Mouse (Mus musculus) adrenal gland, postnatal 25 days (tissue): Measurements from ENCODE around the gene Vps37d. TPM values are rescaled to one million over a fixed set of nuclear protein-coding genes. Genes with fewer than 3 reads are reported as not detected.
"Not testable (repeated sequence)": the region's sequence is repeated elsewhere in the genome, so short reads cannot be mapped to it uniquely, and the experiment has no call there.

Source experiments
- DNase-seq: peaks from one replicate; pipeline ENCODE4 v3.0.0; 2021; ENCODE audit warnings: mixed read lengths
- total RNA-seq: library from RNA; stranded (reverse); gene quantifications from 2 replicates; pipeline ENCODE4 v1.2.3, GENCODE M21; 2021

The Vps37d gene
- total RNA-seq, 1 experiment from 2014 or later, result 4.1 TPM

DNA sequence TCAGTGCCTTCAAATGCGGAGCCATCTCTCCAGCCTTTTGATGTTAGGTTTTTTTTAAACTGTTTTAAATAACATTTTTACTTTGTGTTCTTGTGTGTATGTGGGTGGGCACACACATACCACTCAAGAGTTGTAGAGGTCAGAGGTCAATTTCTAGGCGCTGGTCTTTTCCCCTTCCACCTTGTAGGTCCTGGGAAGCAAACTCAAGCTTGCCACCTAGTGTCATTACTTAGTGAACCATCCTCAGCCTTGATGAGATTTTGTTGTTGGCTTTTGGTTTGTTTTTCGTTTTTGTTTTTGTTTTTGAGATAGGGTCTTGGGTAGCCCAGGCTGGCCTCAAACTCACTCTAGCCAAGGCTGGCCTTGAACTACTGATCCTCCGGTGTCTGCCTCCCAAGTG is 2.4 kb downstream of the Vps37d start:
- DNase-seq, result no peak

- no peak for DNase-seq
These were observed 4.5 kb downstream of the Vps37d start for GRCm38 (mm10) chr5:135073349-135074150.

- DNase-seq, result no peak
These were observed 5.3 kb downstream of the Vps37d start for GRCm38 (mm10) chr5:135072720-135073119.

DNA sequence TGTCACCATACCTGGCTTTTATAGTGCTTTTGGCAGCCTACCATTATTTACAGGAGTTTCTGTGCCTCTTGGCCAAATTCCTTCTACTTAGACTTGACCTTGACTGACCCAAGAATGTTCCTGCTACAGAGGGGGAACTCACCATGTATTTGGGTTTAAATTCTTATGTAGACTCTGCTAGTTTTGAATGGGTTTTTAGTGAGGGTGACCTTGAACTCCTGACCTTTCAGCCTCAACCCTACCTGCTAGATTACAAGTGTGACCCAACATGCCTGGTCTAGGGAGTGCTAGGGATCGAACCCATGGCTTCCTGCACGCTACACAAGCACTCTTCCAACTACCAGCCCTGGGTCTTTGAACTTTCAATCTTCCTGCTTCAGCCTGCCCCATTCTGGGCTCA is 6.0 kb downstream of the Vps37d start:
- no peak for DNase-seq

GRCm38 (mm10) chr5:135070448-135070847 is 7.6 kb downstream of the Vps37d start:
- DNase-seq, result no peak

GRCm38 (mm10) chr5:135066008-135066407 is 12.1 kb downstream of the Vps37d start:
- no peak for DNase-seq

DNA sequence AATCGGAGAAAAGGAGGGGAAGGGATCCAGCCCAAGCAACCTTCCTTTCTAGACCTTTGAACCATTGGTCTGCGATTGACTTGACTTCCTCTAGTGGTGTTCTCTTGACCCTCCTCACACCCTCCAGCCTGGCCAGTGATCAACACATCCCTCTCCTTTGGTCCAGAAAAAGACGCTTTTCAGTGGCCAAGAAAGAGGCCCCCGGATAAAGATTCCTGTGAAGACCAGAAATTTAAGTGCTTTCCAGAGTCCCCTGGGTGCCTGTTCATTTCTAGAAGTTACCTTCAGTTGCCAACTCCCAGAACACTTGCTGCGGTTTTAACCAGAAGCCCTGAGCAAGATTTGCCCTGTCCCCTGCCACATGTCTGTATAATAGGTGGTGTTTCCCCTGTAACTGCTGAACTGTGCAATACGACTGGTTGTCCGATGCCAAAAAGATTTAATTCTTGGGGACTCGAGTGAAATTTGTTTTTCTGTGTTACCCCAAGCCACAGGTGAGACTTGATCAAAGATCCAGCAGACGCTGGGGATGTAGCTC is 13.1 kb downstream of the Vps37d start, which contains the start of gene Bud23:
TSS of gene Bud23 (minus strand) at position 51 of the 538 bp plus-strand sequence.
- DNase-seq, result not testable (repeated sequence)

DNA sequence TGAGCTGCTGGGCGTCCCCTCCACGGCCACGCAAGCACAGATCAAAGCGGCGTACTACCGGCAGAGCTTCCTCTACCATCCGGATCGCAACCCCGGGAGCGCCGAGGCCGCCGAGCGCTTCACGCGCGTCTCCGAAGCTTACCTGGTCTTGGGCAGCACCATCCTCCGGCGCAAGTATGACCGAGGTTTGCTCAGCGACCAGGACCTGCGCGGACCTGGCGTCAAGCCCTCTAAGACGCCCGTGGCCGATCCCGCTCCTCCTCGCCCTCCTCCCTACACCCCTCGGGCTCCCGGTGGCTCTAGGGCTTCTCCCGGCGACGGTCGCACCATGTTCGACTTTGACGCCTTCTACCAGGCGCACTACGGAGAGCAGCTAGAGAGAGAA is 13.7 kb downstream of the Vps37d start:
- no peak for DNase-seq

DNA sequence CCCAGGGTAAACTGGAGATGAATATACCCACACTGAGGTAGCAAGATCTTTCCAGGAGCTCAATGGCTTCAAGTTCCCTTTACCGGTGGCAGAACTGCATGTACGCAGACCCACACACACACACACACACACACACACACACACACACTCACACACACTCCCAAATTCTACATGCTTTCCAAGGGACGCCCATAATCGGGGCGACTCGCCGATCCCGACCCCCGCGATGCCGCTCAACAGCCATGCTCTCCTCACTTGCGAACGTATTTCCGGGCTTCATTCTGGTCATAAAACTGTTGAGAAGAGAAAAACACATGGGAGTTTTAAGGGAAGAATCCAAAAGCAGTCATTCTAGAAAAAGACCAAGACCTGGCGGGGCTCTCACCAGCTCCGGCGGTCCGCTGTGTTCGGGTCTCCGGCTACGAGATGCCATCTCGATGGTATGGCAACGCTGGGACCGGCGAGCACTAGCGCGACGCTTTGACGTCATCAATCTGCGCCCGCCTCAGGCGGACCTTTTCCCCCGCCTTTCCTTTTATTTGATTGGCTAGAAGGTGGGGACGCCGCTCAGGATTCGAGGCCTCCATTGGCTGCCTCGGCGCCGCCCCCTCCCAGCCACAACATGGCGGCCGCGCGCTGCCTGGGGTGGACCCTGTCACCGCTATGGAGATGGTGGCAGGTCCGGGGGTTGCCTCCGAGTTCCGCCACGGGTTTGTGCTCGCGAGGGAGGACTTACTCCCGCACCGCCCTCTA is 14.3 kb downstream of the Vps37d start, which contains the start of gene Dnajc30:
TSS of gene Dnajc30 (plus strand) at position 574 of the 753 bp plus-strand sequence.
- DNase-seq, result peak; percentile 97

- no peak for DNase-seq
These were observed 24.7 kb downstream of the Vps37d start for GRCm38 (mm10) chr5:135053356-135053755.

GRCm38 (mm10) chr5:135049268-135049667 is 28.8 kb downstream of the Vps37d start:
- not testable (repeated sequence) for DNase-seq

DNA sequence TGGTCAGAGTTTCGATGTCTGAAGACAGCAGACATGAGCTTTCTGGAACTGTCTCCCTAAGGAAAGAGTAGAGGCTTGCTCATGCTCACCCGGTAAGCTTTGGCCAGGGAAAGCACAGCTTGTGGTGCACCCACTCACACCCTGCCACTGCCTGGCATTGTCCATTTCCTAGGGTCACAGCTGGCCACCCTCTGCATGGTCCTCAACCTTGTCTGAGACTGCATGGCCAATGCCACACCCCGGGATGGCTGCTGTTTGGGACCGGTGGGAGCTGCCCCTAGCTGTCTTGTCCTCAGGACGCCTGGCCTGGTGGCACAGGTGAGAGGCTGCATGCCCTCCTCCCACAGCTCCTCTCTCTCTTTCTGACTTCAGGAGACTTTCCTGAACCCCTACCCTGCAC is 29.5 kb downstream of the Vps37d start:
- no peak for DNase-seq

DNA sequence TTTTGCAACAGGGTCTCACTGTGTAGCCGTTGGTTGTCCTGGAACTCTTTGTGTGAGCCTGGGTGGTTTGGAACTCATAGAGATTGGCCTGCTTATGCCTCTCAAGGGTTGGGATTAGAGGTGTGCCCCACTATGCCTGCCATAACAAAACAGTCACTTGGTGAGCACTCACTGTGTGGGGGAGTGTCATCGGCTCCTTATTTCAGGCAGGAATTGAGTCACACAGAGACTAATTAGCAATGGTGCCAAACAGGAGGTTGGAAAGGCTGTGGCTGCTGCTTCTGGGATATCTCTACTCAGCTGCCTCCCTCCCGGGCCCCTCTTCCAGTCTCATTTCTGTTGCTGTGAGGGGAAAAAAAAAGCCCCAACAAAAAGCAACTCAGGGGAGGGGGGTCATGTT is 33.5 kb downstream of the Vps37d start:
- no peak for DNase-seq

DNA sequence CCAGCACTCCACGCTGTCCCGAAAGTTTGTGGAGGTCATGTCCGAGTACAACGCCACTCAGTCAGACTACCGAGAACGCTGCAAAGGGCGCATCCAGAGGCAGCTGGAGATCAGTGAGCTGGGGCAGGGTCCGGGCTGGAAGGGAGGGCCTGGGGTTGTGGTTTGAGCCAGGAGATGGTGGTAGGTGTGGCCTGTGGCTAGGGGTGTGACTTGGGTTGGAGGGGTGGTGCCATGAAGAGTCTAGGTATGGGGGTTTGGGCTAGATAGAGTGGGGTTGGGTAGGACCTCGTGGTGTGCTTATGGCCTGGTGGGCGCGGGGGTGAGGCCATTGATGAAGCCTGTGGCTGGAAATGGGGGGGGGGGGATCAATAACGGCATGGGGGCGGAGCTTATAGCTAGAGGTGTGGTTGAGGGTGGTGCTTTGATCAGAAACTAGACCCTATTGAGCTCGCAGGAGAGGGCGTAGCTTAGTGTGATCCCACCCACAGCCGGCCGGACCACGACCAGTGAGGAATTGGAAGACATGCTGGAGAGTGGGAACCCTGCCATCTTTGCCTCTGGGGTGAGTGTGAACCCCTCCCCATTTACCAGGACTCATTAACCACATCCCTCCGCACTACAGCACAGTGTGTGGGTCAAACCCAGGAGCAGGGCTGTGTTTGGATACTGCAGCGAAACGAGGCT is 35.8 kb downstream of the Vps37d start:
- DNase-seq, result no peak

DNA sequence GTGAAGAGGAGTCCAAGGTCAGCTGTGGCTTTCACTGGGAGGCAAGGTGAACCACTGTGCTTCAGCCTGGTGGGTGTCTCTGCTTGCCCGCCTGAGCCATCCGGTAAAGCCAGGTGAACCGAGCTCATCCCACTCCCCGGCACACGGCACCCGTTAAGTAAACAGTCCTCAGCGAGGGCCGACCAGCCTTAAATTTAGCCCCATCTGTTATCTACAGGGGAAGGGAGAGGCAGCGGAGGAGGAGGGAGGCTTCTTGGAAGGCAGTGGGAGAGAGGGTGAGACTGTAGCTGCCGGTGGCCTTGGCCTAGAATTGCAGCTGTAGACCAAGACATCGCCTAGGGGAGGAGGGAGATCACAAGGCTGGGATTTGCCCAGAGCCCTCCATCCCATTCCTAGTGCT is 37.3 kb downstream of the Vps37d start:
- no peak for DNase-seq

- DNase-seq, result no peak
These were observed 38.0 kb downstream of the Vps37d start for GRCm38 (mm10) chr5:135040059-135040458.

DNA sequence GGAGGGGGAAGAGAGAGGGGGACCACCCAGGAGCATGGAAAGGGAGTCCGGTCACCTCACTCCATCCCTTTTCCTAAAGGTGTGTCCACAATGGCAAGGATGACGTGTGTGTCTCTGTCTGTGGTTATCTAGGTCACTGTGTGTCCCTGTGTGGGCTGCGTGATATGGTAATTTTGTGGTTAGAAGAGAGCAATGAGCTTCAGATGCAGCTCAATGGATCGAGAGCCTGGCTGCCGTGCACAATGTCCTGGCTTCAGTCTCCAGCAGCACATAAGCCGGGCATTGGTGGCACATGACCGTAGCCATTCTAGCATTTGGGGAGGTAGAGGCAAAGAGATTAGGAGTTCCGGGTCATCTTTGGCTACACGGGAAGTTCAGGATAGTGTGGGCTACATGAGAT is 38.5 kb downstream of the Vps37d start:
- DNase-seq, result no peak

- DNase-seq, result no peak
These were observed 40.1 kb downstream of the Vps37d start for GRCm38 (mm10) chr5:135037946-135038345.

DNA sequence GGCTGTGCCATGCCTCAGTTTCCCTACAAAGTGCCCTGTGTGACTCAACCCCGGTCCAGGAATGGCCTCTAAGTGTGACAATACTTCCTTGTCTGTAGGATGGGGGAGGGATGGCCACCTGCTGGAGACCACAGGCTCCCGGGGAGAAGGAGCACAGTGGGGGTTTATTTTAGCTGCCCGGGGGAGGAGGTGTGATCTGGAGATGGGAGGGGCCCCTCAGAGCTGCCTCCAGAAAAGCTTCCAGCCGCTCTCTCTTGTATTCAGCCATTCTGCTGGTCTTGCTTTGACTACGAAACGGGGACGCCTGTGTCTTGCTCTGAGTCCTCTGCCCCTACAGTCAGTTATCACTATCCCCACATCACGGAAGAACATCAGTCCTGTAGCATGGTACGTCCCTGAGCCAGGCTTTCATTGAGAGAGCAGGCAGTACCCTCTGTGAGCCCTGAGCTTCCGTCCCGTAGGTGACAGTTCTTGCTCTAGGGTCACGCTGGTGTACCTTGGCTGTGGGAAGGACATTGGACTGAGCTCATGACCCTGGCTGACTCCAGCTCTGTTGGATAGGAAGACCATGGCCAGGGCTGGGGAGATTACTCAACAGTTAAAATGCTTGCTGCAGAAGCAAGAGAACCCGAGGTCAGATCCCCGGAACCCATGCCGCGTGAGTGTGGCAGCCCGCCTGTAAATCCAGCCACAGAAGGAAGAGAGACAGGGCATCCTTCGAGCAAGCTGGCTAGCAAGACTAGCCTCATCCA is 42.3 kb downstream of the Vps37d start:
- DNase-seq, result no peak

DNA sequence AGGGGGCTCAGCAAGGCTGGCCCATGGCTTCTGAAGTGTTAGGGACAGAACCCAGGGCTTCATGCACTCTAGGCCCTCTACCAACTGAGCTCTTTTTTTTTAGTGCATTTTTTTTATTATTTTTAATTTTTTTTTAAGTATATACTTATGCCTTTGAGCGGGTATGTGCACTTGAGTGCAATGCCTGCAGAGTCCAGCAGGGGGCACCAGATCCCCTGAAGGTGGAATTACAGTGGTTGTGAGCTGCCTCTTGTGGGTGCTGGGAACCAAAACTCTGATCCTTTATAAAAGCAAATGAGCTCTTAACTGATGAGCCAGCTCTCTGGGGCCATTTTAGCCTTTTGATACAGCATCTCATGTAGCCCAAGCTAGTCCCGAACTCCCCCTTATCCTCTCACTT is 43.5 kb downstream of the Vps37d start:
- no peak for DNase-seq

- DNase-seq, result no peak
These were observed 45.5 kb downstream of the Vps37d start for GRCm38 (mm10) chr5:135032581-135032980.
